Mouse (Mus musculus): ENCODE data around the gene Syne4.

- TF ChIP-seq MAFK (IDR thresholded peaks at IDR 0.05; ENCODE audit: insufficient read depth, low read depth, low read length), result no peak
- TF ChIP-seq ZC3H11A (IDR thresholded peaks at IDR 0.05; ENCODE audit: borderline replicate concordance, low read depth, low read length), result no peak
- TF ChIP-seq CHD2 (IDR thresholded peaks at IDR 0.05; ENCODE audit: low read depth, low read length), result no peak
Observed at GRCm38 (mm10) chr7:30327140-30327539, 12.5 kb downstream of the Syne4 start.

All from ES-E14 (cell line).